Mouse (Mus musculus): ENCODE measurements around the gene Aff1. TPM values are rescaled to one million over a fixed set of nuclear protein-coding genes. Genes with fewer than 3 reads are reported as not detected.

Aff1 gene
- polyA plus RNA-seq, 1 experiment from 2014 or later: 7.1 TPM

- no peak overlapping the region for H3K9ac ChIP-seq (ENCODE audit: low read length)
- no peak overlapping the region for H3K4me3 ChIP-seq (ENCODE audit: low read depth, low read length)
- H3K4me2 ChIP-seq (ENCODE audit: low read depth, low read length, severe bottlenecking): no peak overlapping the region
- no peaks in the 10 kb centered on the region for H3K9me3 ChIP-seq (ENCODE audit: control insufficient read depth, low read length)
- ATAC-seq (replicated peaks; ENCODE audit: low FRiP score) (no peak), DNase-seq (ENCODE audit: low spot score) (no peak)
- H3K4me1 ChIP-seq (replicated peaks; ENCODE audit: control insufficient read depth, insufficient read depth, low read length): no peaks in the 10 kb centered on the region
- WGBS: 88% methylated on average over 1 of the region's 1 CpGs
- H3K27me3 ChIP-seq (ENCODE audit: control insufficient read depth, insufficient read depth, low read length): no peaks in the 10 kb centered on the region
- no peaks in the 10 kb centered on the region; the same call in 1 of the 2 replicates for H3K36me3 ChIP-seq (ENCODE audit: control insufficient read depth, insufficient read depth, low read length)
- H3K27ac ChIP-seq (ENCODE audit: low read depth, low read length): no peak overlapping the region
These were observed 138.7 kb downstream of the Aff1 start for GRCm38 (mm10) chr5:103830886-103831285.

DNA sequence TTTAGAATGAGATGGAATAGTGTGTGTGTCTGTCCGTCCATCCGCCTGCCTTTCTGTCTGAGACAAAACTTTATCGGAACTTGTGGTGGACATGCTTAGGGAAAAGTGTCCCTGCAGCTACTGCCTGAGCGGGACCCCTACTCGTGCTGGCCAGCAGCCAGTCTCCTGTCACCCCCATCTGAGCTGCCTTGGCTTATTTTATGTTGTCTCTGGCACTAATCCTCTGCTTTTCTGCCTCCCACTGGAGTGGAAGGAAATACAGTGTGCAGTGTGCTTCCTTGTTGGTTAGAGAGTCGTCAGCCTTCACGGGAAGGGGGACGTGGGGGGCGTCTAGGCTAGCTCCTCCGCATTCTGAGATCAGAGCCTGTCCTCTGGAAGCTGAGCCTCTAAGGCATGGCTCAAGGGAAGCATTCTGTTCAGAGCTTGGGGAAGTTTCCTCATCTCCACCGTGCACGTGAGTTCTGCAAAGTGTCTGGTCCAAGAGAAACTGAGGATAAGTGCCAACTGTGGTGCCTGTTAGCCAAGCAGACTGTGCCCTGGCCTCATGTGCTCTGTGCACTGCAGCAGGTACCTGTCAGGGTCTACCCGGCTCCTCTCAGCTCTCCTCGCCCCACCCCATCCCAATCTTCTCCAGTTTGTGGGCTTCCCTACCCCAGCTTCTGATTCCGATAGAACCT lies 143.4 kb downstream of the Aff1 start:
- H3K9me3 ChIP-seq (ENCODE audit: control insufficient read depth, low read length): no peaks in the 10 kb centered on the region
- WGBS: 87% methylated on average over 15 of the region's 15 CpGs
- DNase-seq (ENCODE audit: low spot score): no peak
- H3K4me1 ChIP-seq (replicated peaks; ENCODE audit: control insufficient read depth, insufficient read depth, low read length): no peaks in the 10 kb centered on the region
- no peak overlapping the region for H3K4me2 ChIP-seq (ENCODE audit: low read depth, low read length, severe bottlenecking)
- H3K4me3 ChIP-seq (ENCODE audit: low read depth, low read length): no peak overlapping the region
- no peaks in the 10 kb centered on the region for H3K27me3 ChIP-seq (ENCODE audit: control insufficient read depth, insufficient read depth, low read length)
- no peaks in the 10 kb centered on the region; the same call in 1 of the 2 replicates for H3K36me3 ChIP-seq (ENCODE audit: control insufficient read depth, insufficient read depth, low read length)
- no peak overlapping the region for H3K9ac ChIP-seq (ENCODE audit: low read length)
- no peak for ATAC-seq (replicated peaks; ENCODE audit: low FRiP score)
- no peak overlapping the region for H3K27ac ChIP-seq (ENCODE audit: low read depth, low read length)

DNA sequence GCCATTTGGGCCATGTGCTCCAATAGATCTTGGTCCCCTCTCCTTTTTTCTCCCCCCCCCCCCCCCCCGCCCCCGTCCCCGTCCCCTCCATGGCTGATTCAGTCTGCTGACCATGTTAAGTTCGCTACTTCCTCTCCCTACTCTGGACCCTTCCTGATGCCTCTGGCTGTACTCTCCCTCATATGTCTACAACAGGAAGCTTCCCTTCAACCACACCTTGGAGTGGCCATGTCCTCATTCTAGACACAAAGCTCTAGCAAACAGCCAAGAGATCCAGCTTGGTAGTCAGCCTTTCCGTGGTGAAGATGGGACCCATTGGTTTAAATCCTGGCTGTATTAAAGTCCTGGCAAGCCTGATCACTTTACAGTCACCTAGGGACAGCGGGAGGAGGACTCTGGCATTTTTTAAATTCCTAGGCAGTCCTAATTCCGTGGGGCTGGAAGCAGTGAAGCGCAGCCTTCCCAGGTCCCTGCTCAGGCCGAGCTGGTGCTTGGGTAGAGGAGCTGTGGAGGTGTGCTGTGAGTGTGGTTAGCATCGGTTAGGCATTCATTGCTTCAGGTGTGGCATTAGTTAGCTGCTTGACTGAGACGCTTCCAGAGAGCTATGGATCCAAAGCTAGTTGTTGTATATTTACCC lies 144.1 kb downstream of the Aff1 start:
- DNase-seq (ENCODE audit: low spot score) (no peak), ATAC-seq (replicated peaks; ENCODE audit: low FRiP score) (no peak)
- no peaks in the 10 kb centered on the region; the same call in 1 of the 2 replicates for H3K36me3 ChIP-seq (ENCODE audit: control insufficient read depth, insufficient read depth, low read length)
- H3K9ac ChIP-seq (ENCODE audit: low read length): no peak overlapping the region
- 68% methylated on average over 10 of the region's 11 CpGs for WGBS
- no peaks in the 10 kb centered on the region for H3K9me3 ChIP-seq (ENCODE audit: control insufficient read depth, low read length)
- H3K27ac ChIP-seq (ENCODE audit: low read depth, low read length): no peak overlapping the region
- no peak overlapping the region for H3K4me2 ChIP-seq (ENCODE audit: low read depth, low read length, severe bottlenecking)
- no peak overlapping the region for H3K4me3 ChIP-seq (ENCODE audit: low read depth, low read length)
- H3K4me1 ChIP-seq (replicated peaks; ENCODE audit: control insufficient read depth, insufficient read depth, low read length): no peaks in the 10 kb centered on the region
- H3K27me3 ChIP-seq (ENCODE audit: control insufficient read depth, insufficient read depth, low read length): no peaks in the 10 kb centered on the region

DNA sequence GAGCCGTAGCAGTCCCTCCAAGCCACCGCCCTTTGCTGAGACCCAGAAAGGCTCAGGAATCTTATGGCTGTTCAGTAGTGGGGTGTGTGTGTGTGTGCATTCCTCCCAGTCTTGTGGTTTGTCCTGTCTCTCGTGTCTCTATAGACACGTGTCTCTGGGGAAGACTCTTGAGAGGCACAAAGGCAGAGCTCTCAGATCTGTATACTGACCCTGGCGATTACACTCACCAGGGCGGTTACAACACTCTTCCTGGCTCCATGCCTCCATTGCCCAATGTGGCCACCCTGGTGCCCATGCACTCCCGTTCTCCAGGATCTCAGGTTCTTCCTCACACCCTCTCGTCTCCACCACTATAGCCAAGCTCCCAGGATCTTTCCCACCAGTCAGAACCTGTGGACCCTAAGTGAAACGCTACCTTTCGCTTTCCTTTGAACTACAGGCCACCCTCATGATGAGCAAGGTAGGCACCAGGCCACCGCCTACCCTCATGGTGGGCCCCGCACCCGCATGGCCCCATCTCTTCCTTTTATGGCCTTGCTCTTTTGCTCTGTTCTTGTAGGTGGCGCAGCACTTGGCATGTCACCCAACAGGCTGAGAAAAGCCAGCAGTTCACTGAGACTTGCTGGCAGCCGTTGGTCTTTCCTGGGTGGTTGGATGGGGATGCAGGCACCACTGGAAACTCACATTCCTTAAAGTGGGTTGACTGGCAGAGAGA lies 146.5 kb downstream of the Aff1 start:
- DNase-seq (ENCODE audit: low spot score): no peak
- WGBS: 88% methylated on average over 15 of the region's 15 CpGs
- ATAC-seq (replicated peaks; ENCODE audit: low FRiP score): no peak
- Histone ChIP-seq H3K9ac (ENCODE audit: low read length) (no peak overlapping the region), H3K36me3 (ENCODE audit: control insufficient read depth, insufficient read depth, low read length) (no peaks in the 10 kb centered on the region; the same call in 1 of the 2 replicates), H3K4me1 (replicated peaks; ENCODE audit: control insufficient read depth, insufficient read depth, low read length) (no peaks in the 10 kb centered on the region), H3K4me2 (ENCODE audit: low read depth, low read length, severe bottlenecking) (no peak overlapping the region), H3K9me3 (ENCODE audit: control insufficient read depth, low read length) (no peaks in the 10 kb centered on the region), H3K27ac (ENCODE audit: low read depth, low read length) (no peak overlapping the region), H3K27me3 (ENCODE audit: control insufficient read depth, insufficient read depth, low read length) (no peaks in the 10 kb centered on the region), H3K4me3 (ENCODE audit: low read depth, low read length) (no peak overlapping the region)

GRCm38 (mm10) chr5:103839265-103839626 lies 147.1 kb downstream of the Aff1 start:
- Histone ChIP-seq H3K27me3 (ENCODE audit: control insufficient read depth, insufficient read depth, low read length) (no peaks in the 10 kb centered on the region), H3K36me3 (ENCODE audit: control insufficient read depth, insufficient read depth, low read length) (no peaks in the 10 kb centered on the region), H3K4me2 (ENCODE audit: low read depth, low read length, severe bottlenecking) (no peak overlapping the region), H3K9me3 (ENCODE audit: control insufficient read depth, low read length) (no peaks in the 10 kb centered on the region), H3K4me1 (replicated peaks; ENCODE audit: control insufficient read depth, insufficient read depth, low read length) (no peaks in the 10 kb centered on the region), H3K4me3 (ENCODE audit: low read depth, low read length) (no peak overlapping the region), H3K9ac (ENCODE audit: low read length) (no peak overlapping the region), H3K27ac (ENCODE audit: low read depth, low read length) (no peak overlapping the region)
- WGBS: 81% methylated on average over 3 of the region's 3 CpGs
- ATAC-seq (replicated peaks; ENCODE audit: low FRiP score): no peak
- DNase-seq (ENCODE audit: low spot score): no peak

- Histone ChIP-seq H3K36me3 (ENCODE audit: control insufficient read depth, insufficient read depth, low read length) (no peaks in the 10 kb centered on the region), H3K9me3 (ENCODE audit: control insufficient read depth, low read length) (no peaks in the 10 kb centered on the region), H3K27ac (ENCODE audit: low read depth, low read length) (no peak overlapping the region), H3K27me3 (ENCODE audit: control insufficient read depth, insufficient read depth, low read length) (no peaks in the 10 kb centered on the region), H3K4me1 (replicated peaks; ENCODE audit: control insufficient read depth, insufficient read depth, low read length) (peaks cover 2% of the 10 kb centered on the region; the same call in 1 of the 2 replicates), H3K4me3 (ENCODE audit: low read depth, low read length) (no peak overlapping the region), H3K9ac (ENCODE audit: low read length) (no peak overlapping the region), H3K4me2 (ENCODE audit: low read depth, low read length, severe bottlenecking) (no peak overlapping the region)
- WGBS: 63% methylated on average over 1 of the region's 1 CpGs
- peak; percentile 73 for DNase-seq (ENCODE audit: low spot score)
- ATAC-seq (replicated peaks; ENCODE audit: low FRiP score): 0 out of 2 replicates have a peak, but pooled peaks have one; percentile 15
These were observed 151.8 kb downstream of the Aff1 start for GRCm38 (mm10) chr5:103843938-103844337.

GRCm38 (mm10) chr5:103845418-103846153 lies 153.4 kb downstream of the Aff1 start:
- no peaks in the 10 kb centered on the region for H3K36me3 ChIP-seq (ENCODE audit: control insufficient read depth, insufficient read depth, low read length)
- WGBS: 36% methylated on average over 19 of the region's 19 CpGs
- H3K9me3 ChIP-seq (ENCODE audit: control insufficient read depth, low read length): no peaks in the 10 kb centered on the region
- ATAC-seq (replicated peaks; ENCODE audit: low FRiP score) (peak; percentile 78), DNase-seq (ENCODE audit: low spot score) (peak; percentile 68)
- no peak overlapping the region for H3K9ac ChIP-seq (ENCODE audit: low read length)
- no peaks in the 10 kb centered on the region for H3K27me3 ChIP-seq (ENCODE audit: control insufficient read depth, insufficient read depth, low read length)
- H3K27ac ChIP-seq (ENCODE audit: low read depth, low read length): no peak overlapping the region
- H3K4me1 ChIP-seq (replicated peaks; ENCODE audit: control insufficient read depth, insufficient read depth, low read length): peaks cover 2% of the 10 kb centered on the region; the same call in 1 of the 2 replicates
- H3K4me2 ChIP-seq (ENCODE audit: low read depth, low read length, severe bottlenecking): no peak overlapping the region
- H3K4me3 ChIP-seq (ENCODE audit: low read depth, low read length): no peak overlapping the region

DNA sequence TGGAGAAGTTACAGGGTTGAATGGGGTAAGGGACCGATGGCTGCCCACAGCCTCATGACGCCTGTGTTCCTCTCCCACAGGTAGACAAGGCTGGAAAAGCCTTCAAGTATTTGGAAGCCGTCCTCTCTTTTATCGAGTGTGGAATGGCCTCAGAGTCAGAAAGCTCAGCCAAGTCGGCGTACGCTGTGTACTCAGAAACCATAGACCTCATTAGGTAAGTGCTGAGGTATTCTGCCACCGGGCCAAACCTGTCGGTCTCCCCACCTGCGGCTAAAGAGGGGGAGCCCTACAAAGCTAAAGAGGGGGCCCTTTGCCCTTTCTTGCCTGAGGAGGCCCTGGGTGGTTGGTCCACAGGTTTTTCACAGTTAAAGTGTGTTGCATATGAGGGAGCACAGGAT lies 154.0 kb downstream of the Aff1 start:
- Histone ChIP-seq H3K36me3 (ENCODE audit: control insufficient read depth, insufficient read depth, low read length) (no peaks in the 10 kb centered on the region), H3K9ac (ENCODE audit: low read length) (no peak overlapping the region), H3K4me1 (replicated peaks; ENCODE audit: control insufficient read depth, insufficient read depth, low read length) (peaks cover 2% of the 10 kb centered on the region; the same call in 1 of the 2 replicates), H3K27me3 (ENCODE audit: control insufficient read depth, insufficient read depth, low read length) (no peaks in the 10 kb centered on the region), H3K27ac (ENCODE audit: low read depth, low read length) (no peak overlapping the region), H3K4me3 (ENCODE audit: low read depth, low read length) (no peak overlapping the region), H3K9me3 (ENCODE audit: control insufficient read depth, low read length) (no peaks in the 10 kb centered on the region), H3K4me2 (ENCODE audit: low read depth, low read length, severe bottlenecking) (no peak overlapping the region)
- ATAC-seq (replicated peaks; ENCODE audit: low FRiP score) (no peak), DNase-seq (ENCODE audit: low spot score) (no peak)
- WGBS: 86% methylated on average over 10 of the region's 10 CpGs
